Mouse (Mus musculus) limb, embryonic 14.5 days (tissue): ENCODE measurements around the gene Ehhadh. TPM values are rescaled to one million over a fixed set of nuclear protein-coding genes. Genes with fewer than 3 reads are reported as not detected.
A peak's percentile ranks its signal among the peaks of the same experiment; 100 is the strongest.

ENCODE experiments used
- ATAC-seq: fragments of 200-750 bp; cut with Nextera tagmentation; 2 replicates; pipeline ENCODE4 v1.8.0; 2017; ENCODE audit warnings: low read depth, moderate number of reproducible peaks, moderate TSS enrichment; ENCODE audit not compliant: low FRiP score
- DNase-seq: peaks from one replicate; pipeline ENCODE4 v3.0.0-alpha.2; 2015; ENCODE audit warnings: low spot score
- H3K27ac ChIP-seq: fragments of 300-500 bp; sonication (generic); replicated peaks from 2 replicates; pipeline ENCODE4 v1.5.1; 2014; ENCODE audit warnings: low read depth, mild to moderate bottlenecking, low read length, moderate library complexity, mixed read lengths
- H3K27me3 ChIP-seq: fragments of 300-500 bp; sonication (generic); 2 replicates; pipeline ENCODE4 v1.6.1; 2014; ENCODE audit warnings: low read length, mixed read lengths; ENCODE audit not compliant: control insufficient read depth, insufficient read depth
- H3K36me3 ChIP-seq: fragments of 300-500 bp; sonication (generic); 2 replicates; pipeline ENCODE4 v1.6.1; 2014; ENCODE audit warnings: mild to moderate bottlenecking, low read length, moderate library complexity, mixed read lengths; ENCODE audit not compliant: control insufficient read depth, insufficient read depth
- H3K4me1 ChIP-seq: fragments of 300-500 bp; sonication (generic); 2 replicates; pipeline ENCODE4 v1.6.1; 2014; ENCODE audit warnings: antibody characterized with exemption, low read length, mixed read lengths; ENCODE audit not compliant: control insufficient read depth, insufficient read depth
- H3K4me2 ChIP-seq: fragments of 300-500 bp; sonication (generic); replicated peaks from 2 replicates; pipeline ENCODE4 v1.6.1; 2014; ENCODE audit warnings: low read depth, mild to moderate bottlenecking, low read length, moderate library complexity; ENCODE audit not compliant: severe bottlenecking
- H3K4me3 ChIP-seq: fragments of 300-500 bp; sonication (generic); replicated peaks from 2 replicates; pipeline ENCODE4 v1.5.1; 2014; ENCODE audit warnings: low read length
- H3K9ac ChIP-seq: fragments of 300-500 bp; sonication (generic); 2 replicates; pipeline ENCODE4 v1.6.1; 2014; ENCODE audit warnings: mild to moderate bottlenecking, low read depth, low read length, moderate library complexity; ENCODE audit not compliant: severe bottlenecking
- H3K9me3 ChIP-seq: fragments of 300-500 bp; sonication (generic); 2 replicates; pipeline ENCODE4 v1.6.1; 2016; ENCODE audit warnings: low read length; ENCODE audit not compliant: control insufficient read depth
- POLR2A ChIP-seq: fragments of 200-500 bp; IDR thresholded peaks from 2 replicates; pipeline ENCODE4 v1.8.0; 2012; ENCODE audit warnings: inconsistent platforms, mild to moderate bottlenecking, moderate library complexity, borderline replicate concordance; ENCODE audit not compliant: insufficient read depth, insufficient read length; ENCODE audit errors: extremely low read depth
- WGBS: fragments of 180-500 bp; shearing (Covaris S2); extraction: QIAGEN DNeasy Blood & Tissue Kit; methylation state at CpG from one replicate; pipeline ENCODE4 v1.1.7; 2014; 5-methylcytosine and 5-hydroxymethylcytosine counted together
- polyA plus RNA-seq, 2 experiments: library from polyadenylated mRNA; depleted of rRNA in 1 of 2; stranded (reverse) in 1 of 2; unstranded in 1 of 2; fragments of >200 nt; fragmentation: Nextera tagmentation in 1 of 2; extraction: Ambion mirVana in 1 of 2; gene quantifications; 2 replicates each; pipeline versions ENCODE4 v1.2.1 to v1.2.3; 2012 to 2014

Gene Ehhadh
- polyA plus RNA-seq (2012; rRNA removed): 4.7 and 4.8 TPM in 2 replicates
- 2.3 and 2.7 TPM in 2 replicates for polyA plus RNA-seq (2014; fragmentation: Nextera tagmentation; extraction: Ambion mirVana)

DNA sequence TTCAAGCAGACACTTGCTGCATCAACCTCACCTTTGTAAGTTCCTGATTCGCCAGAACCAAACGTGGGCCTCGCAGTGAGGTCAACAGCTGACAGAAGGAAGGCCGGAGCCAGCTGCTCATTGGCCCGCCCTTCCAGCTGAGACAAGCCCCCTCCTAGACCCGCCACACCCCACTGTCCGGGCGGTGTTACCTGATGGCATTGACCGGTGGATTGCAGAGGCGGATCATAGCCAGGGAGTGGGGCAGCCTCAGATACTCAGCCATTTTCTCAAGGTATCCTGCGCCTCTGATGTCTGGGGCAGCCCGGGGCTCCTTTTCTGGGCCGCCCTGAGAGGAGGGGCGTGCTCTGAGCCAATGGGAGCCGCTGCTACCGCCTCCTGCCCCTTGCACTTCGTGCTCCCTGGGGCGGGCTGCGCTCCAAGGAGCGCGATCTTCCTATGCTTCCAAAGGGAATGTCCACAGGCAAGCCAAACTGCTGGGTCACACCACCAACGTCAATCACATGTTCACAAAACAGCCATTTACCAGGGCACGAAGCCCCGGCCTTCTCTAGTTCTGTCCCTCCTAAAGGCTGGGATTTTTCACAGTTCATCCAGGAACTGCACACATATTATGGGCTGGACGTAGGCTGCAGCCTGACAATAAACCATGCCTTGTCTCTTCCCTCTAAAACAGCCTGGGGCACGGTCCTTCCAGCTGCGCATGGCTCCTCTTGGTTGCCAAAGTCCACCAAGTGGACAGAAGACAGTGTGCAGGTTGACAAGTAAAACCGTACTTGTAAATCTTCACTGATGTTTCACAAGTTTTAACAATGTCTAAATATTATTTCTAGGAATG is at the start of gene Ehhadh:
Gene Ehhadh (minus strand): TSS at position 292 of the 838 bp plus-strand sequence.
- ATAC-seq (peak; percentile 94), DNase-seq (peak; percentile 52)
- no peaks in the 10 kb centered on the region for H3K9me3 ChIP-seq
- peak within 1 kb of the TSS; percentile 74 for H3K4me2 ChIP-seq
- H3K27ac ChIP-seq: no peak within 1 kb of the TSS
- H3K27me3 ChIP-seq: no peaks in the 10 kb centered on the region
- peak within 1 kb of the TSS; percentile 51 for H3K4me3 ChIP-seq
- peak within 1 kb of the TSS; percentile 72 for H3K9ac ChIP-seq
- H3K36me3 ChIP-seq: no peaks in the 10 kb centered on the region
- 7% methylated on average over 26 of the region's 28 CpGs for WGBS
- peaks cover 3% of the 10 kb centered on the region; the same call in 1 of the 2 replicates for H3K4me1 ChIP-seq
- no peak for TF ChIP-seq POLR2A

DNA sequence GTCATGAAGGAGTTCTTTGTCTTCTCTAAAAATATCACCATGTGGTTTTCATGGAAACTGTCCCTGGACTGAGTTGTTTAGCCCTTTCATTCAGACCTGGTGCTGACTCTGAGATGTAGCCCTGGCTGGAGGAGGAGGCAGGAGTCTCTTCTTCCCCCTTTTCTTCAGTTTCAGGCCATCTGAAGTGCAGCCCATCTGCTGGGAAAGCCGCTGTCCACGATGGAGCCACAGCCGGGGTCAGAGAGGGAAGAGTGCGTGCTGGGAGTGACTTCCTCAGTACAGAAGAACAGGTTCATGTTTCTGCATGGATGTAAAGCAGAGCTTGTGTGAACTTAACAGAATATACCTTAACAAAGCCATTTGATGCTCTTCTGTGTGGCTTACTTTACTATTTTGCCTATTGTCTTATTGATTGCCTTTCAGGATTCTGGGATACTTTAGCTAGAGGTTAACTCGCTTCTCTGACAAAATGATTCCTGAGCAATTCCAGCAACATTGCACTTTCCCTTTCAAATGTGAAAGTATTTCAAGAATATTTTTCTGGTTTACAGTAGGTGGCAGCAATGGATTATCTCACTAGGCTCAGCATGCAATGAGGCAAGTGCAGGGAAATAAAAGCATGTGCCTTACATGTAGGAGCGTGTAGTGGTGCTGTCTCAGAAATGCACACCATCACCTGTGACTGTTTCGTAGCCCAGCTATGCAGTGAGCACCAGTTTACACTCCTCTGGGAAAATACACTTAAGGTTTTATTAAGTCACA is 48.9 kb upstream of the Ehhadh start:
- Histone ChIP-seq H3K27me3 (no peaks in the 10 kb centered on the region), H3K4me1 (no peaks in the 10 kb centered on the region), H3K9ac (no peak overlapping the region), H3K4me3 (no peak overlapping the region), H3K27ac (no peak overlapping the region), H3K9me3 (no peaks in the 10 kb centered on the region), H3K36me3 (no peaks in the 10 kb centered on the region), H3K4me2 (no peak overlapping the region)
- DNase-seq: peak; percentile 67
- ATAC-seq: peak; percentile 63; the same call in 1 of the 2 replicates
- 40% methylated on average over 7 of the region's 7 CpGs for WGBS
- TF ChIP-seq POLR2A: no peak

DNA sequence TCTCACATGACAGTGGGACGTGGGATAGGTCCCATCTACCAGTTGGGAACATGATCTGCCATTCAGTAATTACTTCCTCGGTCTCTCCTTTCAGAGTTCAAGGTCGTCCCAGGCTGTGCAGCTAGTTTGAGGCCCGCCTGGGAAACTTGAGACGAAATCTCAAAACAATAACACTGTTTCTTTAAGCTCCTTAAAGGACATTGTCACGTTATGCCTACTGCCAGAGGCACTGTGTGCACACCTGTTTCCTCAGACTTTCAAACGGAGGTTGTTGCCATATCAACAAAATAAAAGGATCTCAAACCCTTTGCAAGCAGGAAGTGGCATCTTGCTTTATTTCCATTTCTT is 48.0 kb upstream of the Ehhadh start:
- WGBS: 32% methylated on average over 7 of the region's 7 CpGs
- Histone ChIP-seq H3K36me3 (no peaks in the 10 kb centered on the region), H3K4me2 (no peak overlapping the region), H3K9ac (no peak overlapping the region), H3K4me1 (no peaks in the 10 kb centered on the region), H3K9me3 (no peaks in the 10 kb centered on the region), H3K27me3 (no peaks in the 10 kb centered on the region), H3K27ac (no peak overlapping the region), H3K4me3 (no peak overlapping the region)
- TF ChIP-seq POLR2A: no peak
- ATAC-seq (no peak), DNase-seq (no peak)

DNA sequence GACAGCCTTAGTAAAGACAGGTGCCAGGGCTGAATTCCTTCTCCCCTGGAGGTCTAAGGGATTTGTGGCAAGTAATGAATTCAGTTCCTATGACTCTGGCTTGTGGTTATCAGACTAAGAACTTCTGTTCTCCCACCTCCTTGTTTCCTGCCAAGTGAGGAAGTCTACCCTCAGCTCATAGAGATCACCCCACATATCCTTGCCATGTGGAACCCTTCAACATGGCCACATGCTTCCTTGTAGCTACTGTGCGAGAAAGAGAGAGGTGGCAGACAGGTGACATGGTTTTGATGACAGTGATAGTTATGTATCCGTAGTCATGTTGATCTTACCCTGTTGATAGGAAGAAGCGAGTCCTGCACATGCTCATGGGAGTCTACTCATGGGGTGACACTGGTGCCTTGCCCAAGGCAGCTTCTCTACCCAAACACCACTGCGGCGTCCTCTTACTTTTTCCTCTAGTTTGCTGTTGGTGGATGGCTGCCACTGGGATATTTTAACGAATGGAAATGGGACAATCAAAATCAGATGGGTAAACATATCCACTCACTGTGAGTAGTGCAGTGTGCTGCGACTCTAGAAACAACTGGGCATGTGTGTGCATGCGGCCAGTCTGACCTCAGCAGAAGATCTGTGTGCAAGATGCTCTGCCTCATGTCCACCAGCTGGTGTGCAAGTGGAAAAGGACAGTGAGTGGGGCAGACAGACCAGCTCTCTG is 47.4 kb upstream of the Ehhadh start:
- DNase-seq (no peak), ATAC-seq (no peak)
- Histone ChIP-seq H3K4me2 (no peak overlapping the region), H3K36me3 (no peaks in the 10 kb centered on the region), H3K27ac (no peak overlapping the region), H3K27me3 (no peaks in the 10 kb centered on the region), H3K9ac (no peak overlapping the region), H3K4me1 (no peaks in the 10 kb centered on the region), H3K4me3 (no peak overlapping the region), H3K9me3 (no peaks in the 10 kb centered on the region)
- WGBS: 80% methylated on average over 8 of the region's 8 CpGs
- no peak for TF ChIP-seq POLR2A

DNA sequence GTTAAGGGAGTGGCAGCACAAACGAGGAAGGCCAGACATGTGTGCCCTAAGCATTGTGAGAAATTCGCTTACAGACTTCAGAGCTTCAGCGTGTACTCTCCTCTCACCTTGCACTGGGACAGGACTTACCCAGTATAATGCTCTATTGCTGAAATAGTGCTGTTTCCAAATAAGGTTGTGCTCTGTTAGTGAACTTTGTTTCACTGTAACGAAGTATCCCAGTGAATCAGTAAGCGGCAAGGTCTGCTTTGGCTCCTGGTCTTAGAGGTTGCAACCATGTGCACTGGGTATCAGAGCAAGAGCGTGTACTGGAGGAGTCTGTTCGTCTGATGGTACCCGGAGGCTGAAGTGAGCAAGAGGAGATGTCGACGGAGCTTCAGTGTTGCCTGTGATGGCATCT is 46.4 kb upstream of the Ehhadh start:
- Histone ChIP-seq H3K36me3 (no peaks in the 10 kb centered on the region), H3K9me3 (no peaks in the 10 kb centered on the region), H3K4me2 (no peak overlapping the region), H3K9ac (no peak overlapping the region), H3K4me3 (no peak overlapping the region), H3K4me1 (no peaks in the 10 kb centered on the region), H3K27me3 (no peaks in the 10 kb centered on the region), H3K27ac (no peak overlapping the region)
- no peak for TF ChIP-seq POLR2A
- 76% methylated on average over 10 of the region's 10 CpGs for WGBS
- no peak for ATAC-seq
- no peak for DNase-seq
